In the genomic region with DNA sequence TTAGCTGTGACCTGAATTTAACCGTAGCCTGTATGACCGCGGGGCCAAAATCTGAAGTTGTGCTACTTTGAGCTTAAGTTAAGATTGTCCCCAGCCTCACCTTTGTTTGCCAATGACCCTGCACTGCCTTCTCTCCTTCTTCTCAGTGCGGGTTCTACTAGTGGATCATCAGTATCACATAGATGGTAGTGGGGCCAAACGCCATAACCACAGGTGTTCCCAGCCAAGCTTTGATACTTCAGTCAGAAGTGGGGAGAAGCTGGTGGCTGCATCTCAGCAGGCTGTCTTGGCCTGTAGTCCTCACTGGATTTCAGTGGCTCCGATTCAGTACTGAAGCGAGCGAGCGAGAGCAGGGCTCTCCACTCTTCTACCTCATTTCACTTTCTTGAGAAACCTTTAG, we compare ENCODE assay signal across 8 mouse cellular contexts. TPM values are rescaled to one million over a fixed set of nuclear protein-coding genes. Genes with fewer than 3 reads are reported as not detected.
A peak's percentile ranks its signal among the peaks of the same experiment; 100 is the strongest.
DNase-seq lines count a peak whose midpoint lies in the region; ATAC-seq and TF ChIP-seq lines count a peak whose summit lies in the region.

No protein-coding gene starts in this region.

- H3K27ac ChIP-seq in testis, adult 2 months (ENCODE audit: control insufficient read depth, insufficient read depth, low read depth, low read length): no peak overlapping the region
- no peak overlapping the region for H3K27ac ChIP-seq in limb, embryonic 14.5 days (replicated peaks; ENCODE audit: low read depth, low read length)

- peak overlapping the region; percentile 74 for H3K4me3 ChIP-seq in testis, adult 2 months (ENCODE audit: control insufficient read depth, low read depth, low read length)
- peak overlapping the region; percentile 46 for H3K4me3 ChIP-seq in limb, embryonic 14.5 days (replicated peaks; ENCODE audit: low read length)

- no peak for TF ChIP-seq CTCF in testis, adult 2 months (IDR thresholded peaks at IDR 0.05; ENCODE audit: control insufficient read depth, insufficient read depth, insufficient replicate concordance, low read depth, low read length)

- TF ChIP-seq POLR2A in testis, adult 2 months (IDR thresholded peaks at IDR 0.05; ENCODE audit: control insufficient read depth, low read depth, low read length): no peak
- TF ChIP-seq POLR2A in limb, embryonic 14.5 days (IDR thresholded peaks at IDR 0.05; ENCODE audit: borderline replicate concordance, extremely low read depth, insufficient read depth, insufficient read length): no peak

- no peak for ATAC-seq in limb, embryonic 14.5 days (ENCODE audit: low FRiP score, low read depth)
- ATAC-seq in frontal cortex, adult (ENCODE audit: low TSS enrichment): no peak

- H3K9ac ChIP-seq in limb, embryonic 14.5 days (ENCODE audit: low read depth, low read length, severe bottlenecking): peak overlapping the region; percentile 55; the same call in 1 of the 2 replicates

- peaks cover 7% of the 10 kb centered on the region for H3K4me1 ChIP-seq in testis, adult 2 months (ENCODE audit: control insufficient read depth, insufficient read depth, low read length)
- H3K4me1 ChIP-seq in limb, embryonic 14.5 days (ENCODE audit: control insufficient read depth, insufficient read depth, low read length): 0 out of 2 replicates have a peak, but pooled peaks cover 4% of the 10 kb centered on the region

- DNase-seq in testis, postnatal 14 days (ENCODE audit: low spot score): no peak
- DNase-seq in heart, postnatal 36 days: peak; percentile 12 to 37
- no peak for DNase-seq in limb, embryonic 14.5 days (ENCODE audit: low spot score)
- no peak for DNase-seq in natural killer cell, adult 2 months (ENCODE audit: low spot score in 2 of 2)
- no peak for DNase-seq in MN1 (ENCODE audit: low spot score)
- no peak for DNase-seq in gastrocnemius, postnatal 25 days

- intact Hi-C loops in heart, postnatal 36 days (cut with DNase I): no loop called here

- no peaks in the 10 kb centered on the region for H3K36me3 ChIP-seq in testis, adult 2 months (ENCODE audit: control insufficient read depth, insufficient read depth, low read length)
- H3K36me3 ChIP-seq in limb, embryonic 14.5 days (ENCODE audit: control insufficient read depth, insufficient read depth, low read length): no peaks in the 10 kb centered on the region

- peak overlapping the region; percentile 74 for H3K4me2 ChIP-seq in limb, embryonic 14.5 days (replicated peaks; ENCODE audit: low read depth, low read length, severe bottlenecking)

- 32% methylated on average over 9 of the region's 9 CpGs for WGBS in limb, embryonic 14.5 days

- H3K9me3 ChIP-seq in limb, embryonic 14.5 days (ENCODE audit: control insufficient read depth, low read length): no peaks in the 10 kb centered on the region

- no peaks in the 10 kb centered on the region for H3K27me3 ChIP-seq in testis, adult 2 months (ENCODE audit: control insufficient read depth, insufficient read depth, low read length)
- no peaks in the 10 kb centered on the region for H3K27me3 ChIP-seq in limb, embryonic 14.5 days (ENCODE audit: control insufficient read depth, insufficient read depth, low read length)

RNA-seq across cellular contexts. Expression of gene Agtr1a, which starts 0.7 kb away (rescaled TPM):
- polyA plus RNA-seq in testis, adult 2 months (2012; rRNA removed): 31.6 and 34.1 TPM in 2 replicates
- total RNA-seq in heart, postnatal 36 days (2021): 10 to 100 TPM; 42.0 to 53.8 TPM
- 18.9 and 20.6 TPM in 2 replicates for polyA plus RNA-seq in limb, embryonic 14.5 days (2012; rRNA removed)
- polyA plus RNA-seq in limb, embryonic 14.5 days (2014; fragmentation: Nextera tagmentation; extraction: Ambion mirVana): 9.2 and 9.4 TPM in 2 replicates
- 1 to 10 TPM; 3.6 to 4.4 TPM for total RNA-seq in gastrocnemius, postnatal 25 days (2021)

Comparison
In these comparisons a context has a peak if more than half of its experiments do, and no peak if none do; other contexts are left out.
1. DNase-seq: peak in heart, postnatal 36 days (2 of 2); none in testis, postnatal 14 days (single experiment), limb, embryonic 14.5 days (single experiment), natural killer cell, adult 2 months (0 of 2), MN1 (single experiment) and gastrocnemius, postnatal 25 days (single experiment).
2. RNA of gene Agtr1a, which starts 0.7 kb away (total RNA-seq): 42.0 to 53.8 TPM in heart, postnatal 36 days; 3.6 to 4.4 TPM in gastrocnemius, postnatal 25 days; every median in the first group is over 4 times any median in the second.